ENCODE assay signal across 12 mouse cellular contexts in the genomic region with DNA sequence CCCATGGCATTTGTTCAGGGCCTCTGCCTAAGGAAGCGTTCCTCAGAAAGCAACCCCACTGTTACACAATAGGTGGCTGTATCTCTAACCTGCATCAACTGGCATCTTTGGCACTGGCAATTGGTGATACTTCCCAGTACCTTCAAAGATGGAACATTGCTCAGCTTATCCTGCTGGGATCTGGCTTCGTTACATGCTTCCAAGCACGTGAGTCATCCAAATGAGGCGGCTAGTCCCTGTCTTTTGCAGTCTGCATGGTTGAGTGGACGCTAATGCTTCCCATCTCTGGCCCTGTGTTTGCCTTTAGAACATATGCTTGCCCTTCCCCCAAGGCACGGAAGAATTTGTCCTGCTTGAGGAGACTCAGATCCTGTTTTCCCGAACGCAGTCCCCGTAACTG.
DNase-seq lines count a peak whose midpoint lies in the region; ATAC-seq lines count a peak whose summit lies in the region.
"Had no signal": no experiment of that assay in that cellular context is flagged by ENCODE, and none has a peak within 500 bp of the region (broad histone marks: within the 10 kb centered on the region; RNA-seq: fewer than 3 reads in every experiment).

No protein-coding gene starts in this region.

- no peak overlapping the region for H3K9ac ChIP-seq in hindbrain, embryonic 13.5 days
- no peak overlapping the region for H3K9ac ChIP-seq in hindbrain, embryonic 12.5 days
- no peak overlapping the region for H3K9ac ChIP-seq in embryonic facial prominence, embryonic 13.5 days
- H3K9ac ChIP-seq: limb, embryonic 12.5 days; lung, embryonic 14.5 days had no signal

- DNase-seq in Muller cell, postnatal 12 days (ENCODE audit: inconsistent ontology term) = peak; percentile 83
- DNase-seq in cerebellum, adult 8-10 months = peak; percentile 67
- DNase-seq in ovary, adult 18-20 months (ENCODE audit: low spot score) = no peak
- no peak for DNase-seq in adipocyte (ENCODE audit: low spot score)
- no peak for DNase-seq in layer of hippocampus, adult 11-12 months (ENCODE audit: low spot score)
- DNase-seq: lung, embryonic 14.5 days; thymus, postnatal 36 days had no signal

- no peak overlapping the region for H3K4me2 ChIP-seq in hindbrain, embryonic 13.5 days
- H3K4me2 ChIP-seq in hindbrain, embryonic 12.5 days (replicated peaks) = no peak overlapping the region
- H3K4me2 ChIP-seq in embryonic facial prominence, embryonic 13.5 days = no peak overlapping the region
- H3K4me2 ChIP-seq: limb, embryonic 12.5 days; lung, embryonic 14.5 days had no signal

- no peak overlapping the region for H3K27ac ChIP-seq in hindbrain, embryonic 13.5 days
- H3K27ac ChIP-seq in hindbrain, embryonic 12.5 days = no peak overlapping the region
- H3K27ac ChIP-seq in embryonic facial prominence, embryonic 13.5 days = peak overlapping the region; percentile 23; the same call in 1 of the 2 replicates
- H3K27ac ChIP-seq: layer of hippocampus, adult 2 months; limb, embryonic 12.5 days had no signal

- no peaks in the 10 kb centered on the region; the same call in 1 of the 2 replicates for H3K9me3 ChIP-seq in hindbrain, embryonic 13.5 days
- no peaks in the 10 kb centered on the region for H3K9me3 ChIP-seq in hindbrain, embryonic 12.5 days (replicated peaks)
- H3K9me3 ChIP-seq in embryonic facial prominence, embryonic 13.5 days = no peaks in the 10 kb centered on the region
- H3K9me3 ChIP-seq: limb, embryonic 12.5 days had no signal

- H3K36me3 ChIP-seq in hindbrain, embryonic 13.5 days = no peaks in the 10 kb centered on the region
- H3K36me3 ChIP-seq in hindbrain, embryonic 12.5 days = no peaks in the 10 kb centered on the region
- H3K36me3 ChIP-seq in embryonic facial prominence, embryonic 13.5 days = no peaks in the 10 kb centered on the region
- H3K36me3 ChIP-seq: limb, embryonic 12.5 days had no signal

- H3K4me1 ChIP-seq in hindbrain, embryonic 13.5 days (replicated peaks) = peaks cover 15% of the 10 kb centered on the region
- peaks cover 17% of the 10 kb centered on the region; the same call in 1 of the 2 replicates for H3K4me1 ChIP-seq in hindbrain, embryonic 12.5 days
- peaks cover 20% of the 10 kb centered on the region for H3K4me1 ChIP-seq in embryonic facial prominence, embryonic 13.5 days

- H3K4me3 ChIP-seq in hindbrain, embryonic 13.5 days = no peak overlapping the region
- no peak overlapping the region for H3K4me3 ChIP-seq in hindbrain, embryonic 12.5 days
- no peak overlapping the region for H3K4me3 ChIP-seq in embryonic facial prominence, embryonic 13.5 days
- H3K4me3 ChIP-seq: layer of hippocampus, adult 2 months; limb, embryonic 12.5 days had no signal

- 48% methylated on average over 9 of the region's 9 CpGs for WGBS in hindbrain, embryonic 13.5 days
- WGBS in hindbrain, embryonic 12.5 days = 50% methylated on average over 9 of the region's 9 CpGs
- WGBS in embryonic facial prominence, embryonic 13.5 days = 38% methylated on average over 9 of the region's 9 CpGs

- ATAC-seq in hindbrain, embryonic 13.5 days (ENCODE audit: low FRiP score) = peak; percentile 43; the same call in 1 of the 2 replicates
- ATAC-seq in hindbrain, embryonic 12.5 days (ENCODE audit: low FRiP score) = no peak; the same call in 1 of the 2 replicates
- no peak for ATAC-seq in embryonic facial prominence, embryonic 13.5 days (ENCODE audit: insufficient number of reproducible peaks, insufficient read depth, low FRiP score, low TSS enrichment, low read depth)

- no peaks in the 10 kb centered on the region for H3K27me3 ChIP-seq in hindbrain, embryonic 13.5 days
- H3K27me3 ChIP-seq in hindbrain, embryonic 12.5 days = no peaks in the 10 kb centered on the region
- no peaks in the 10 kb centered on the region; the same call in 1 of the 2 replicates for H3K27me3 ChIP-seq in embryonic facial prominence, embryonic 13.5 days
- H3K27me3 ChIP-seq: limb, embryonic 12.5 days had no signal

Comparison
In these comparisons a context has a peak if more than half of its experiments do, and no peak if none do; other contexts are left out.
1. DNase-seq: peak in Muller cell, postnatal 12 days (single experiment) and cerebellum, adult 8-10 months (single experiment); none in ovary, adult 18-20 months (single experiment), adipocyte (single experiment) and layer of hippocampus, adult 11-12 months (single experiment).